Mouse (Mus musculus): Measurements from ENCODE around the gene Ccdc59. TPM values are rescaled to one million over a fixed set of nuclear protein-coding genes. Genes with fewer than 3 reads are reported as not detected.
A peak's percentile ranks its signal among the peaks of the same experiment; 100 is the strongest.

The Ccdc59 gene
- polyA plus RNA-seq, 1 experiment from 2014 or later, result 57.4 TPM

- no peak overlapping the region for H3K4me3 ChIP-seq (replicated peaks; ENCODE audit: low read length)
- peaks cover 9% of the 10 kb centered on the region; the same call in 1 of the 2 replicates for H3K36me3 ChIP-seq (ENCODE audit: control insufficient read depth, insufficient read depth, low read length)
- H3K27ac ChIP-seq (ENCODE audit: low read length), result no peak overlapping the region
- no peaks in the 10 kb centered on the region for H3K9me3 ChIP-seq (replicated peaks; ENCODE audit: control insufficient read depth, low read length)
- H3K4me1 ChIP-seq (ENCODE audit: control insufficient read depth, insufficient read depth, low read length), result peaks cover 4% of the 10 kb centered on the region
- H3K27me3 ChIP-seq (ENCODE audit: control insufficient read depth, insufficient read depth, low read length), result no peaks in the 10 kb centered on the region
- H3K9ac ChIP-seq (ENCODE audit: low read length), result no peak overlapping the region
- WGBS, result 78% methylated on average over 7 of the region's 7 CpGs
- no peak for ATAC-seq (ENCODE audit: insufficient read depth, low FRiP score)
- H3K4me2 ChIP-seq (ENCODE audit: low read depth, low read length), result peak overlapping the region; percentile 82
Observed at GRCm38 (mm10) chr10:105842574-105842973, 1.7 kb downstream of the Ccdc59 start.

DNA sequence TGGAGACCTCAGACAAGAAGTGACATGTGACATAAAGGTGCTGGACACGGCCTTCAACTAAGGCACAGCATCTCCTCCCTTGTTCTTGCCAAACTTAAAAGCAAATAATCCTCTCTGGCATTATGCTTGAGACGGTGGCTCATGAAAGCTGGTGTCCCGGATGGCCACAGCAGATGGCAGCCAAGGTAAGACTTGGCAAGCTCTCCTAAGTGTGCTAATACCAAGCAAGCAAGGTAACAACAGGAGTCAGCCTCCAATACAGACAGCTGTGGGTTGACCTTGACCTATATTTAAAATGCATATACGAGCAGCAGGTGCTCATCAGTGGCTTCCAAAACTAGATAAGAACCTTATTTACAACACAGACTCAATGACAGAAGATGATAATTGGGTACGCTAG lies 9.4 kb downstream of the Ccdc59 start:
- peaks cover 1% of the 10 kb centered on the region for H3K36me3 ChIP-seq (ENCODE audit: control insufficient read depth, insufficient read depth, low read length)
- H3K9ac ChIP-seq (ENCODE audit: low read length), result no peak overlapping the region
- H3K4me3 ChIP-seq (replicated peaks; ENCODE audit: low read length), result no peak overlapping the region
- no peaks in the 10 kb centered on the region for H3K9me3 ChIP-seq (replicated peaks; ENCODE audit: control insufficient read depth, low read length)
- 82% methylated on average over 5 of the region's 5 CpGs for WGBS
- no peaks in the 10 kb centered on the region for H3K4me1 ChIP-seq (ENCODE audit: control insufficient read depth, insufficient read depth, low read length)
- no peaks in the 10 kb centered on the region for H3K27me3 ChIP-seq (ENCODE audit: control insufficient read depth, insufficient read depth, low read length)
- H3K4me2 ChIP-seq (ENCODE audit: low read depth, low read length), result no peak overlapping the region
- H3K27ac ChIP-seq (ENCODE audit: low read length), result no peak overlapping the region
- no peak for ATAC-seq (ENCODE audit: insufficient read depth, low FRiP score)

GRCm38 (mm10) chr10:105851136-105851535 lies 10.3 kb downstream of the Ccdc59 start:
- H3K9ac ChIP-seq (ENCODE audit: low read length), result no peak overlapping the region
- H3K4me3 ChIP-seq (replicated peaks; ENCODE audit: low read length), result no peak overlapping the region
- H3K4me1 ChIP-seq (ENCODE audit: control insufficient read depth, insufficient read depth, low read length), result no peaks in the 10 kb centered on the region
- H3K36me3 ChIP-seq (ENCODE audit: control insufficient read depth, insufficient read depth, low read length), result no peaks in the 10 kb centered on the region; the same call in 1 of the 2 replicates
- H3K4me2 ChIP-seq (ENCODE audit: low read depth, low read length), result no peak overlapping the region
- 70% methylated on average over 4 of the region's 4 CpGs for WGBS
- ATAC-seq (ENCODE audit: insufficient read depth, low FRiP score), result no peak
- H3K9me3 ChIP-seq (replicated peaks; ENCODE audit: control insufficient read depth, low read length), result no peaks in the 10 kb centered on the region
- H3K27me3 ChIP-seq (ENCODE audit: control insufficient read depth, insufficient read depth, low read length), result no peaks in the 10 kb centered on the region
- H3K27ac ChIP-seq (ENCODE audit: low read length), result no peak overlapping the region

GRCm38 (mm10) chr10:105867312-105867711 lies 26.4 kb downstream of the Ccdc59 start:
- 48% methylated on average over 4 of the region's 4 CpGs for WGBS
- no peak for ATAC-seq (ENCODE audit: insufficient read depth, low FRiP score)

More at GRCm38 (mm10) chr10:105867312-105867711, 26.4 kb downstream of the Ccdc59 start:
- H3K9ac ChIP-seq (ENCODE audit: low read length), result no peak overlapping the region
- no peaks in the 10 kb centered on the region for H3K4me1 ChIP-seq (ENCODE audit: control insufficient read depth, insufficient read depth, low read length)
- H3K36me3 ChIP-seq (ENCODE audit: control insufficient read depth, insufficient read depth, low read length), result no peaks in the 10 kb centered on the region
- no peaks in the 10 kb centered on the region for H3K9me3 ChIP-seq (replicated peaks; ENCODE audit: control insufficient read depth, low read length)
- no peak overlapping the region for H3K4me2 ChIP-seq (ENCODE audit: low read depth, low read length)
- H3K27ac ChIP-seq (ENCODE audit: low read length), result no peak overlapping the region
- no peaks in the 10 kb centered on the region for H3K27me3 ChIP-seq (ENCODE audit: control insufficient read depth, insufficient read depth, low read length)
- no peak overlapping the region for H3K4me3 ChIP-seq (replicated peaks; ENCODE audit: low read length)

Other genes with a start within 250 kb of the Ccdc59 start
- 10.3 and 11.3 TPM in 2 replicates for gene Mettl25, start 313 bp downstream of the Ccdc59 start, polyA plus RNA-seq (2015; fragmentation: Nextera tagmentation; extraction: Ambion mirVana)

Data from stomach, embryonic 16.5 days (tissue).